Mouse (Mus musculus) lung, embryonic 14.5 days (tissue): ENCODE measurements around the gene Pde1a. TPM values are rescaled to one million over a fixed set of nuclear protein-coding genes. Genes with fewer than 3 reads are reported as not detected.

Experiments
- ATAC-seq: fragments of 200-750 bp; cut with Nextera tagmentation; 2 replicates; pipeline ENCODE4 v1.8.0; 2017; ENCODE audit warnings: mild to moderate bottlenecking, moderate TSS enrichment, moderate library complexity; ENCODE audit not compliant: insufficient read depth
- DNase-seq: peaks from one replicate; pipeline ENCODE4 v3.0.0-alpha.2; 2015
- H3K27ac ChIP-seq: fragments of 300-500 bp; sonication (generic); 2 replicates; pipeline ENCODE4 v1.5.1; 2014; ENCODE audit warnings: low read depth, mild to moderate bottlenecking, moderate library complexity
- H3K27me3 ChIP-seq: fragments of 300-500 bp; sonication (generic); 2 replicates; pipeline ENCODE4 v1.6.1; 2014; ENCODE audit warnings: low read length, control low read depth; ENCODE audit not compliant: insufficient read depth
- H3K36me3 ChIP-seq: fragments of 300-500 bp; sonication (generic); 2 replicates; pipeline ENCODE4 v1.6.1; 2014; ENCODE audit warnings: control low read depth; ENCODE audit not compliant: insufficient read depth
- H3K4me1 ChIP-seq: fragments of 300-500 bp; sonication (generic); 2 replicates; pipeline ENCODE4 v1.6.1; 2014; ENCODE audit warnings: antibody characterized with exemption, control low read depth; ENCODE audit not compliant: insufficient read depth
- H3K4me2 ChIP-seq: fragments of 300-500 bp; sonication (generic); 2 replicates; pipeline ENCODE4 v1.6.1; 2014; ENCODE audit warnings: mild to moderate bottlenecking
- H3K4me3 ChIP-seq: fragments of 300-500 bp; sonication (generic); 2 replicates; pipeline ENCODE4 v1.5.1; 2014; ENCODE audit warnings: low read depth, low read length
- H3K9ac ChIP-seq: fragments of 300-500 bp; sonication (generic); 2 replicates; pipeline ENCODE4 v1.6.1; 2014
- H3K9me3 ChIP-seq: fragments of 300-500 bp; sonication (generic); 2 replicates; pipeline ENCODE4 v1.6.1; 2016; ENCODE audit warnings: low read depth, low read length, control low read depth
- CTCF ChIP-seq: IDR thresholded peaks from 2 replicates; pipeline ENCODE4 v1.5.1; 2016; ENCODE audit warnings: antibody characterized with exemption, low read depth
- WGBS: fragments of 180-500 bp; shearing (Covaris S2); extraction: QIAGEN DNeasy Blood & Tissue Kit; methylation state at CpG from one replicate; pipeline ENCODE4 v1.1.7; 2014; 5-methylcytosine and 5-hydroxymethylcytosine counted together
- polyA plus RNA-seq: library from polyadenylated mRNA; unstranded; fragments of >200 nt; fragmentation: Nextera tagmentation; extraction: Ambion mirVana; gene quantifications from 2 replicates; pipeline ENCODE4 v1.2.1, GENCODE M21; 2014

The Pde1a gene
- polyA plus RNA-seq, 1 experiment from 2014 or later, result 21.3 TPM

DNA sequence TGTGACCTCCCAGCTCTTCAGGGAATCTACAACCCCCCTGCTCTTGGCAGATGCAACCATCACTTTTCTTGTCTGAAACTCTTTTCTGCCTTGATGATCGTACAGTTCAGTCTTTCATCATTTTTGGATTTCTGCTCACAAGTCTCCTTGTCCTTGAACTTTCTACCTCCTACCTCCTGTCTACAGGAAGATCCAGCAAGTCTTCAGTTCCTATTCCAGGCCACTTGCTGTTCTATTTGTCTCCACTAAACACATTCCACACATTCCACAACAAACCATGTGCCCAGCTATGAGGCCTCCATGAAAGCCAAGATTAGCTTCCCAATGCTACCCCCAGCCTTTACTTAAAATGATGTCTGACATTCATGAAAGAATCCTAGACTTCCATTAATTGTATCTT is 163.2 kb downstream of the Pde1a start:
- Histone ChIP-seq H3K27ac (no peak overlapping the region), H3K9me3 (no peaks in the 10 kb centered on the region), H3K4me3 (no peak overlapping the region), H3K4me1 (no peaks in the 10 kb centered on the region), H3K4me2 (no peak overlapping the region), H3K9ac (no peak overlapping the region), H3K36me3 (no peaks in the 10 kb centered on the region), H3K27me3 (no peaks in the 10 kb centered on the region)
- TF ChIP-seq CTCF, result no peak
- ATAC-seq (no peak), DNase-seq (no peak)
- 74% methylated on average over 1 of the region's 1 CpGs for WGBS

GRCm38 (mm10) chr2:79964964-79965363 is 164.3 kb downstream of the Pde1a start:
- DNase-seq (no peak), ATAC-seq (no peak)
- Histone ChIP-seq H3K36me3 (no peaks in the 10 kb centered on the region), H3K4me2 (no peak overlapping the region), H3K27ac (no peak overlapping the region), H3K9me3 (no peaks in the 10 kb centered on the region), H3K4me3 (no peak overlapping the region), H3K27me3 (no peaks in the 10 kb centered on the region), H3K4me1 (no peaks in the 10 kb centered on the region), H3K9ac (no peak overlapping the region)
- 32% methylated on average over 4 of the region's 4 CpGs for WGBS
- no peak for TF ChIP-seq CTCF

GRCm38 (mm10) chr2:79961421-79961820 is 167.8 kb downstream of the Pde1a start:
- no peak overlapping the region for H3K4me2 ChIP-seq
- WGBS, result 79% methylated on average over 4 of the region's 4 CpGs
- no peak overlapping the region for H3K27ac ChIP-seq
- H3K36me3 ChIP-seq, result no peaks in the 10 kb centered on the region
- ATAC-seq, result no peak
- H3K9me3 ChIP-seq, result no peaks in the 10 kb centered on the region
- DNase-seq, result no peak
- H3K9ac ChIP-seq, result no peak overlapping the region
- H3K4me1 ChIP-seq, result no peaks in the 10 kb centered on the region
- no peak overlapping the region for H3K4me3 ChIP-seq
- TF ChIP-seq CTCF, result no peak
- no peaks in the 10 kb centered on the region for H3K27me3 ChIP-seq

- peak; percentile 97 for ATAC-seq
- 0 out of 2 replicates have a peak, but pooled peaks have one; percentile 2 for TF ChIP-seq CTCF
- H3K27me3 ChIP-seq, result no peaks in the 10 kb centered on the region
- no peak overlapping the region for H3K4me2 ChIP-seq
- peak; percentile 94 for DNase-seq
- 24% methylated on average over 6 of the region's 6 CpGs for WGBS
- H3K36me3 ChIP-seq, result no peaks in the 10 kb centered on the region
- H3K4me3 ChIP-seq, result no peak overlapping the region
- no peak overlapping the region for H3K27ac ChIP-seq
- no peak overlapping the region for H3K9ac ChIP-seq
- H3K9me3 ChIP-seq, result no peaks in the 10 kb centered on the region
- no peaks in the 10 kb centered on the region for H3K4me1 ChIP-seq
Observed at GRCm38 (mm10) chr2:79957659-79958340, 171.5 kb downstream of the Pde1a start.

DNA sequence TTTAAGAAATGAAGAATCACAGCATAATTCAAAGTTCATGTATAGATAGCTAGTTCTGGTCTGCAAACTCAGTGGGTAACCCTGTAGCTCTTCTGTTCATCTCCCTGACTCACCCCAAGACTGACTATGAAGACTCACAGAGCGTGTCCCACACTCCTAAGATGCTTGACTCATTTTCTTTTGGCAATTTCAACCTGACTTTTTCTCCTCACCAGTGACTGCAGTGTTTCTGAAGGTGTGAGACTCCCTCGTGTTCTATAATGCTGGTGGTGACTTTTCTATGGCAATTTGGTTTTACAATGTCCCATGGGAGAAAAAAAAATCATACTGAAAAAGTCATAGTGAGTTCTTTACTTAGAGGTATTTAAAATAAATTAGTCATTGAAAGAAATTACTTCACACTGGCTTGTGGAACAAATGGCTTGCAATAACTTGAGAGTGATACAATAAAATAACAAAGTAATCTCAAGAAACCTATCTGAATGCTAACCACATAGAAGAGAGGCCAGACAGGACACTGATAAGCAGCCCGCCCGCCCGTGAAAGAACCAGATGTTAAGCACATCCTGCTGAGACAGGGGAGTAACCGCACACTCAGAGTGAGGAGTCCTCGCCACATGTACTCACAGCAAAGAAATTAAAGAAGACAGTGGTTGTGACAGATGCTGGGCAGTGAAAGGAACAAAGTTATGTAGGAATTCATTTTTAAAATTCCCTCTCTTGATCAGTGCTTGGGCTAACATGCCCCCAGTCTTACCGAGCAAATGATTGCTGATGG is 183.2 kb downstream of the Pde1a start:
- ATAC-seq, result no peak
- Histone ChIP-seq H3K9ac (no peak overlapping the region), H3K27me3 (no peaks in the 10 kb centered on the region), H3K9me3 (no peaks in the 10 kb centered on the region), H3K4me1 (no peaks in the 10 kb centered on the region), H3K4me2 (no peak overlapping the region), H3K4me3 (no peak overlapping the region), H3K27ac (no peak overlapping the region), H3K36me3 (no peaks in the 10 kb centered on the region)
- no peak for DNase-seq
- 42% methylated on average over 8 of the region's 8 CpGs for WGBS
- no peak for TF ChIP-seq CTCF

- H3K36me3 ChIP-seq, result no peaks in the 10 kb centered on the region
- 0 out of 2 replicates have a peak, but pooled peaks cover 4% of the 10 kb centered on the region for H3K9me3 ChIP-seq
- no peak overlapping the region for H3K4me3 ChIP-seq
- no peak overlapping the region for H3K4me2 ChIP-seq
- DNase-seq (peak; percentile 70), ATAC-seq (peak; percentile 79)
- no peak for TF ChIP-seq CTCF
- no peak overlapping the region for H3K9ac ChIP-seq
- WGBS, result 26% methylated on average over 5 of the region's 5 CpGs
- H3K27me3 ChIP-seq, result no peaks in the 10 kb centered on the region
- peaks cover 4% of the 10 kb centered on the region; the same call in 1 of the 2 replicates for H3K4me1 ChIP-seq
- H3K27ac ChIP-seq, result no peak overlapping the region
Observed at GRCm38 (mm10) chr2:79934660-79935059, 194.6 kb downstream of the Pde1a start.

DNA sequence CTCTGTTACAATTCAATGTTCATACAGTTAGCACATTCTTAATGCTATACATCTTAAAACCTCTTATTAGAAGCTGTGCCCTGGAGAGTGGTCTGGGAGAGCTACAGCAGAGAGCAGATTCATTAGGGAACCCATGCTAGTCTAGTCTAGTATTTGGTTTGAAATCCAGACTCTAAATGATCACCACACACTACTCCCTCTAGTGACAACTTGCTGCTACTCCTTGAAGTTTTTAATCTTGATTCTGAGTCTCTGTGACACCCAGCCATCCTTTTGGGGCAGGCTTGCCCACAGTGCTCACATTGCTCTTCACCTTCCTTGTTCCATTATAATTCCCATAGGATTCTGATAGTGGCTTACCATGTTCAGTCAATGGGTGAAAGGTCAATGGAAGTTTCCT is 206.9 kb downstream of the Pde1a start:
- Histone ChIP-seq H3K4me2 (no peak overlapping the region), H3K36me3 (no peaks in the 10 kb centered on the region), H3K9ac (no peak overlapping the region), H3K9me3 (no peaks in the 10 kb centered on the region), H3K4me3 (no peak overlapping the region), H3K27ac (no peak overlapping the region), H3K27me3 (no peaks in the 10 kb centered on the region), H3K4me1 (no peaks in the 10 kb centered on the region)
- TF ChIP-seq CTCF, result 0 out of 2 replicates have a peak, but pooled peaks have one; percentile 2
- ATAC-seq (no peak), DNase-seq (no peak)
